ENCODE assay signal across 12 mouse cellular contexts in genomic region chr2:161808086-161808801, GRCm38 (mm10).
DNase-seq lines count a peak whose midpoint lies in the region; ATAC-seq and TF ChIP-seq lines count a peak whose summit lies in the region.
"Had no signal": no experiment of that assay in that cellular context is flagged by ENCODE, and none has a peak within 500 bp of the region (broad histone marks: within the 10 kb centered on the region; RNA-seq: fewer than 3 reads in every experiment).

No protein-coding gene starts in this region.

- no peak overlapping the region for H3K27ac ChIP-seq in lung, embryonic 14.5 days (ENCODE audit: low read depth)
- no peak overlapping the region for H3K27ac ChIP-seq in hindbrain, embryonic 10.5 days
- H3K27ac ChIP-seq: forebrain, embryonic 13.5 days; stomach, embryonic 15.5 days had no signal

- peak; percentile 2 to 4 for DNase-seq in heart, adult 18-20 months
- DNase-seq in heart, postnatal 25 days (ENCODE audit: low spot score) = no peak
- DNase-seq in lung, embryonic 14.5 days = peak; percentile 71
- no peak for DNase-seq in lung, postnatal 36 days
- DNase-seq in frontal cortex, postnatal 10 days (ENCODE audit: low spot score in 2 of 2) = peak; percentile 34 to 45
- DNase-seq in right cerebral cortex, adult 18-20 months = peak; percentile 69
- DNase-seq in thymus, postnatal 0 days (ENCODE audit: low spot score) = no peak
- no peak for DNase-seq in hindbrain, embryonic 10.5 days (ENCODE audit: low spot score)

- no peak overlapping the region for H3K4me2 ChIP-seq in lung, embryonic 14.5 days
- H3K4me2 ChIP-seq: forebrain, embryonic 13.5 days; stomach, embryonic 15.5 days had no signal

- no peak overlapping the region for H3K9ac ChIP-seq in lung, embryonic 14.5 days
- H3K9ac ChIP-seq: forebrain, embryonic 13.5 days; stomach, embryonic 15.5 days had no signal

- no peaks in the 10 kb centered on the region for H3K9me3 ChIP-seq in lung, embryonic 14.5 days (ENCODE audit: low read depth, low read length)
- H3K9me3 ChIP-seq in hindbrain, embryonic 10.5 days = no peaks in the 10 kb centered on the region
- H3K9me3 ChIP-seq: forebrain, embryonic 13.5 days; stomach, embryonic 15.5 days had no signal

- H3K4me3 ChIP-seq in lung, embryonic 14.5 days (ENCODE audit: low read depth, low read length) = no peak overlapping the region
- no peak overlapping the region for H3K4me3 ChIP-seq in hindbrain, embryonic 10.5 days
- H3K4me3 ChIP-seq: forebrain, embryonic 13.5 days; stomach, embryonic 15.5 days had no signal

- no peak for ATAC-seq in lung, embryonic 14.5 days (ENCODE audit: insufficient read depth)
- ATAC-seq: forebrain, embryonic 13.5 days; intestine, embryonic 16.5 days had no signal

- intact Hi-C loops in heart, postnatal 25 days (cut with DNase I) = no loop called here

- 59% methylated on average over 9 of the region's 9 CpGs for WGBS in lung, embryonic 14.5 days
- 90% methylated on average over 9 of the region's 9 CpGs for WGBS in hindbrain, embryonic 10.5 days

- H3K36me3 ChIP-seq in lung, embryonic 14.5 days (ENCODE audit: insufficient read depth) = no peaks in the 10 kb centered on the region
- H3K36me3 ChIP-seq in hindbrain, embryonic 10.5 days = no peaks in the 10 kb centered on the region
- H3K36me3 ChIP-seq: stomach, embryonic 15.5 days had no signal

- no peak for TF ChIP-seq CTCF in lung, embryonic 14.5 days (IDR thresholded peaks at IDR 0.05; ENCODE audit: low read depth)

- H3K27me3 ChIP-seq in lung, embryonic 14.5 days (ENCODE audit: insufficient read depth, low read length) = no peaks in the 10 kb centered on the region
- no peaks in the 10 kb centered on the region for H3K27me3 ChIP-seq in hindbrain, embryonic 10.5 days (ENCODE audit: insufficient read depth, poor library complexity, severe bottlenecking)
- H3K27me3 ChIP-seq: CH12.LX; forebrain, embryonic 13.5 days; stomach, embryonic 15.5 days had no signal

- H3K4me1 ChIP-seq in lung, embryonic 14.5 days (ENCODE audit: insufficient read depth) = no peaks in the 10 kb centered on the region
- H3K4me1 ChIP-seq in hindbrain, embryonic 10.5 days (replicated peaks) = peaks cover 15% of the 10 kb centered on the region
- H3K4me1 ChIP-seq: forebrain, embryonic 13.5 days; stomach, embryonic 15.5 days had no signal

Comparison
In these comparisons a context has a peak if more than half of its experiments do, and no peak if none do; other contexts are left out.
1. DNase-seq: peak in heart, adult 18-20 months (2 of 2), lung, embryonic 14.5 days (single experiment), frontal cortex, postnatal 10 days (2 of 2) and right cerebral cortex, adult 18-20 months (single experiment); none in heart, postnatal 25 days (single experiment), lung, postnatal 36 days (single experiment), thymus, postnatal 0 days (single experiment) and hindbrain, embryonic 10.5 days (single experiment).